Mouse (Mus musculus): ENCODE measurements around the gene Sytl2.

Gene Sytl2

DNA sequence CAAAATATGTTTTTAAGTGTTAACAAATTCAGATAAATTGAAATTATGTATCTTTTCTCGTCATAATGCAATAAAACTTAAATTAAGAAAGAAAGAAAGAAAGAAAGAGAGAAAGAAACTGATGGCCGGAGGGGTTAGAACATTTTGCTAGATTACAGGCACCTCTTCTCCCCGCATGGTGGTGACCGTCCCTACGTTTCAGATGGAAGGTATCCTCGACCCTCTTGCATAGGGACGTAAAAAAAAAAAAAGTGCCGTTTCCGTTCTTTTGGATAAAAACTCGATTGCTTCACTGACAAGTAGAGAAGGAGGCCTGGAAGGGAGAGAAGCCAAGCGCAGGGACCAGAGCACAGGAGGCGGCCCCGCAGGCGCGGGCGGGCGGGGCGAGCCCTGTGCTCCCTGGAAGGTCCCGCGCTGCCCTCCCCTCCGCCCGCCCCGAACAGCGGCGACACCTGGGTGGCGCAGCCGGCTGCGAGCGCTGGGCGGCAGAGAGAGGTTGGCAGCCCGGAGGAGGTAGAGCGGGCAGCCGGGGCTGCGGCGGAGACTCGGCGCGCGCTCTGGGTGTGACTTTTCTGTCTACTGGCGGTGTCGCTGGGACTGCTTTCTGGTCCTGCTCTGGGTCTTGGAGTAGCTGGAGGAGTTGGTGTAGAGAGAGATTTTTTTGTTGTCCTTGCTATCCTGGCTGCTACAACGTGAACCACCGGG is at the start of gene Sytl2:
TSS of gene Sytl2 (plus strand) at position 311 of the 705 bp plus-strand sequence.
- peak; percentile 74 to 84 for DNase-seq

GRCm38 (mm10) chr7:90252946-90253345 is 49.1 kb upstream of the Sytl2 start:
- no peak for DNase-seq

GRCm38 (mm10) chr7:90258701-90259100 is 43.4 kb upstream of the Sytl2 start:
- no peak for DNase-seq

DNA sequence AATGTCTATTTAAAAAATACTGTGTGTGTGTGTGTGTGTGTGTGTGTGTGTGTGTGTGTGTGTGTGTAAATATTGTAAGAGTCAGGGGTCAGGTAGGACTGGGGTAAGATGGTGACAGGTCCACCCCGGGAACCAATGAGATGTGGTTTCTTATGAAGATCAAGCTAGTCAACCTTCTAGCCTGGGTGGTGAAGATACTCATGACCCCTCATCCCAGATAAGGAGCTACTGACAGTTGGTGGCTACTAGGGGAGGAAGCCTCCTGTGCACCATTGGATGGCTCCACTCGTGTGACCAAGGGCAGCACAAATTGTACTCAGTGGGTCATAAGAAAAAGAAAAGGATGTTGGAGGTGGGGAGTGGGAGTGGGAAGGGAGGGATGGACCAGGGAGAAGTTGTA is 42.2 kb upstream of the Sytl2 start:
- no peak for DNase-seq

GRCm38 (mm10) chr7:90261902-90262599 is 40.0 kb upstream of the Sytl2 start:
- DNase-seq = no peak

- DNase-seq = peak; percentile 83 to 88
Observed at GRCm38 (mm10) chr7:90265289-90265970, 36.6 kb upstream of the Sytl2 start, which contains the start of gene Ccdc83. Gene Ccdc83, minus strand, starts transcription at chr7:90265777.

DNA sequence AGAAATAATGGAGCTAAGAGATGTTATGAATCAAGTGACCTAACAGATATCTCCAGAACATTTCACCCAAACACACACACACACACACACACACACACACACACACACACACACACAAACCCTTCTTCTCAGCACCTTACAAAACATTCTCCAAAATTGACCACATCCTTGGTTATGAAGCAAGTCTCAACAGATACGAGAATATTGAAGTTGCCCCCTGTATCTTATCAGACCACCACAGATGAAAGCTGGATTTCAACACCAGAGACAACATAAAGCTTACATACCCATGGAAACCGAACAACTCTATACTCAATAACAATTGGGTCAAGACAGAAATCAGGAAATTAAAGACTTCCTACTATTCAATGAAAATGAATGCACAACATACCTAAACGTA is 31.9 kb upstream of the Sytl2 start:
- no peak for DNase-seq

DNA sequence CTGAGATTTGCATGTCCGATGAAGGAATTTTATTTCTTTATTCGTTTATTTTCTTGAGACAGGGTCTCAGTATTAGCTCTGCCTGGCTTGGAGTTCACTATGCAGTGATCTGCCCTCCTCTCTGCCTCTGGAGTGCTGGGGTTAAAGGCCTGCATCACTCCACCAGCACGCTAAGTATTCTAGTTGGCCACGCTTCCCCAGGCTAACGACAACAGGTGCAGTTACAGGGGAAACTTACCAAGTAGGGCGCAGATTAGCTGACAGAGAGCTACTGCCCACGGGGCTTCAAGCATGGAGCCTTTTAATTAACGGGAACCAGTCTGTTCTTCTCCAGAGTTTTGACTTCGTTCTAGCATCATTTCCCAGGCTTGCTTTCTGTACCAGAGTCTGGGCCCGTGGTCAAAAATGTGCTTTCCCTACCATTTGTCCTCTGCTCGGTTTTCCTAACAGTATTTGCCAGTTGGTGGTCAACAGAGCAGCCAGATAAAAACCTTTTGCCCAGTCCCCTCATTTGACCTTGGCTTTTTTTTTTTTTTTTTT is 27.4 kb upstream of the Sytl2 start:
- peak in 1 of 2 experiments; percentile 30 for DNase-seq

DNA sequence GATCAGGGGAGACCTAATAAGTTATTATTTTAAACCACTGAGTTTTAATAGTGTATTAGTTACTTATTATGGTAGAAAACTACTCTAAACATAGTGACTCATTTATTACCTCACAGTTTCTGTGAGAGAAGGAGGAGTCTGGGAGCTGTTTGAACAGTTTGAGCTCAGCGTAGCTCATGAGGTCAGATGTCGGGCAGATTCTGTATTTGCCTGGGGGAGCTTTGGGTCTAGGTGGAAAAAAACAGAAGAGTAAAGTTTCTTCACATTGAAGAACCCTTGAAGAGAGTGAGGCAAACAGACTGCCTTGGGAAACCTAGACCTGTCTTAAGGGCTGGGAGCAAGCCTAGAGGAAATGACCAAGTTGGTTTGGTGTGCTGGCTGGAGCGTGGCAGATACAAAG is 24.8 kb upstream of the Sytl2 start:
- no peak for DNase-seq

DNA sequence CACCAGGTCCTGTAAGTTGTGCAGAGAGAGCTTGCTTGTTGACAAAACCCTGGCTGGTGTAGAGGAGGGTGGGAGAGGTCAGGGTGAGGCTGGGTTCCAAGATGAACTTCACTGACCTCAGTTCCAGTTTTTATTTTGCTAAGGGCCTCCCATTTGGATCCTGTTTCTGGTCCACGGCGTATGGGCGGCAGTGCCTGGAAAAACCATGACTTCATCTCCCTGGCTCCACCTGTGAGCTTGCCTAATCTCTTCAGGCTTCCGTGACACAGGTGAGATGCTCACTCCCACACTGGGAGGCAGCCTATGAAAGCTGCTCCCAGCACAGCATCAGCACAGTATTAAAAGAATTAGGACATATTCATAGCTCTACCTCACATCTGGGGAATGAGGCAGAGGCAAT is 24.3 kb upstream of the Sytl2 start:
- no peak for DNase-seq

- DNase-seq = no peak
Observed at GRCm38 (mm10) chr7:90279136-90279535, 22.9 kb upstream of the Sytl2 start.

DNA sequence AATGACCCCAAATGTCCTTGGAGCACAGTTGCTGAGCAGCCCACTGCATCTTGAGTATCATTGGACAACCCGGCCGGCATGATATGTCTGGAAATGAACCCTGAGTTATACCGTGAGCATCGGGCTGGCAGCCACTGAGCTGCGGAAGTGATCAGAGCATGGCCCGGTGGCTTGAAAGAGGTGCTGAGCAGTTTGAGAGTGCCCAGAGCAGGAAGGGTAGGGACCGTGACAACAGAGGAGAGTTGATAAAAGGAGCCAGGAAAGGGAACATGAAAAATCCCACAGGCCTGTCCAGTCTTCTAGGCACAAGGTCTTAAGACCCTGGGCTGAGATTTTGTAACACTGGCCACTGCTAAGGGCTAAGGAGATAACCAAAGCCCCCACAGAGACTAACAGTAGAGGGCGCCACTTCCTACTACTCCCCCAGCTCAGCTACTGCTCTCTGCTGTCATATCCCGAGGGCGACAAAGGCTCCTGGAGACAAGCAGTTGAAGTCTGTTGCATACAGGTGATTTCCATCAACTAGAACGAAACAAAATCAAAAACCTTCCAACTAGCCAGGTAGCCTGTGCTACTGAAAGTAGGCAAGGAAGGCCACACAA is 21.7 kb upstream of the Sytl2 start:
- peak; percentile 49 to 61 for DNase-seq

DNA sequence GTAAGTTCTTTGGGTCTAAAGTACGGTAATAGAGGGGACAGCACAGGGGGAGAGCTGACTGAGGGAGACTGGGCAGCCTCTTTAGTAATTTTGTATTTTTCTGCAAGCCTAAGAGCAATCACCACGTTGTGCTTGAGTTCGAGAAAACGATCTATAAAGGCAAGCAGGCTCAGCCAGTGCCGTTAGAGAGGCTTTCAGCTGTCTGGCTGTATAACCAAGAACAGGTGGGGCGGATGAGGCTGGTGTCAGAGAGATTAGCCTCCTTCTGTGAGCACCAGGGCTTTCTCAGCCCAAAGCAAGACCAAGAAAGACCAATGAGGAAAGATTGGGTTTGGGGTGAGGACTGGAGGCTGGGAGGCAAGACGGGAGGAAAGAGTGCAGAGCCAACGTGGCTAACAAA is 21.2 kb upstream of the Sytl2 start:
- DNase-seq = no peak

GRCm38 (mm10) chr7:90281759-90282546 is 20.1 kb upstream of the Sytl2 start:
- DNase-seq = no peak

- no peak for DNase-seq
Observed at GRCm38 (mm10) chr7:90282786-90283185, 19.3 kb upstream of the Sytl2 start.

GRCm38 (mm10) chr7:90284793-90285192 is 17.3 kb upstream of the Sytl2 start:
- DNase-seq = no peak

DNA sequence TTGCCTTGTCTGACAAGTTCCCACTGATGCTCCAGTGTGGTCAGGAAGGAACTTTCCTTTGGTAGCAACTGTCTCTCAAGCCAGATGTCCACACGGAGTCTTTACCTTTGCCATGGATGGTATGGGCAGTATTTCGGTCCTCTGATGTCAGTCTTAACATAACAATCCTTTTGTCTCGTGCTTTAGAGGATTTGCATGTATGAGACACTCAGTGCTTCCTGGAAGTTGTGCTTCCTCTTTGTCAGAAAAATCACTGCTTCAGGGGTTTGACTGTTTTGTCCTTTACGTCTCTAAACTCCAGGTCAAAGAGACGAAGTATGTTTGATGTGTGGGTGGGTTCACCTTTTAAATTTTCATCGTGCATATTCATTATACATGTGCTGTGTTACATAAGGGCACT is 10.2 kb upstream of the Sytl2 start:
- no peak for DNase-seq

GRCm38 (mm10) chr7:90302647-90303552 is 848 bp downstream of the Sytl2 start:
- peak; percentile 22 to 45 for DNase-seq

- no peak for DNase-seq
Observed at GRCm38 (mm10) chr7:90306079-90306478, 4.0 kb downstream of the Sytl2 start.

- DNase-seq = peak in 1 of 2 experiments; percentile 27
Observed at GRCm38 (mm10) chr7:90306968-90307367, 4.9 kb downstream of the Sytl2 start.

DNA sequence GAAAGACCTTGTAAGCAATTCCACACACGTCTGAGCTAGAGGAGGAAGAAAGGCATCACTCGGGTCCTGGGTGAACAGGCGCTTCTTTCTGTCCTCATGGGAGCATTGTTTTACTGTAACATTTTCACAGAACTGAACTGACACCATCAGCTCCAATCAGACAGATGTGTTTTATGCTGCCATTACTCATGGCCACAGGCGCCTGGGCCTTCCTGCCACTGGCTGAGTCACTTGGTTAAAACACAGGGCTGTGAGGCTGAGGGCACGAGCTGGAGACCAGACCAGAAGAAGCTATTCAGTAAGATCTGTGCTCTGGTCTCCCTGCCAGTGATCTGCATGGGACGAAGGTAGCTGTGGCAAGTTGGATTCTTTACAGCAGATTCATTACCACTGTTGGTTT is 6.0 kb downstream of the Sytl2 start:
- DNase-seq = no peak

All from kidney, postnatal 4 days (tissue).